Mouse (Mus musculus) thymus, postnatal 25 days (tissue): Measurements from ENCODE around the gene Arl5b.

ENCODE experiments used
- DNase-seq: peaks from one replicate; pipeline ENCODE4 v3.0.0; 2022

The Arl5b gene

DNA sequence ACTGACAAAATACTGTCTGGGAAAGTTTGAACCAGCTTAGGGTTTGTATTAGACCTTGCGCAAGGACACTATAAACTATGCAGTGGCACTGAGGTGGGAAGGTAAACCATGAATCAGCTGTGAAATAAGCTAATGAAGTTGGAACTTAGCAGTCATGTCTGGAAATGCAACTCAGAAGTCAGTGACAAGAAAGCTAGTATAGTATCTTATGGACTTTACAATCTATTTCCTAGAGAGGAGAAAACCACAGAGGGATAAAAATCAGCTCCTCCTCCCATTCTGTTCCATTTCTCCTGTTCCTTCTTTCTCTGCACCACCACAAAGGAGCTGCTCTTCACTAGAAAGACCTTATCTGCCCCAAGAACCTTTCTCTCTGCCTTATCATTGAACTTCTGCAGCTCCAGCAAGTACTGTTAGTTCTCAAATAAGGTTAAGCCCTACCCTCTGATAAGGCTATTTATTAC lies 72.1 kb downstream of the Arl5b start:
- no peak for DNase-seq
